Mouse (Mus musculus) intestine, embryonic 15.5 days (tissue): ENCODE results near the gene Hhat. TPM values are rescaled to one million over a fixed set of nuclear protein-coding genes. Genes with fewer than 3 reads are reported as not detected.

Source experiments
- ATAC-seq: fragments of 200-750 bp; cut with Nextera tagmentation; 2 replicates; pipeline ENCODE4 v1.8.0; 2017; ENCODE audit warnings: moderate TSS enrichment, moderate library complexity
- H3K27ac ChIP-seq: fragments of 300-500 bp; sonication (generic); 2 replicates; pipeline ENCODE4 v1.5.1; 2015; ENCODE audit warnings: mild to moderate bottlenecking, inconsistent platforms
- H3K27me3 ChIP-seq: fragments of 300-500 bp; sonication (generic); replicated peaks from 2 replicates; pipeline ENCODE4 v1.6.1; 2015; ENCODE audit warnings: inconsistent platforms
- H3K36me3 ChIP-seq: fragments of 300-500 bp; sonication (generic); 2 replicates; pipeline ENCODE4 v1.6.1; 2015; ENCODE audit warnings: inconsistent platforms
- H3K4me1 ChIP-seq: fragments of 300-500 bp; sonication (generic); replicated peaks from 2 replicates; pipeline ENCODE4 v1.6.1; 2015; ENCODE audit warnings: inconsistent platforms
- H3K4me2 ChIP-seq: fragments of 300-500 bp; sonication (generic); replicated peaks from 2 replicates; pipeline ENCODE4 v1.6.1; 2015; ENCODE audit warnings: mild to moderate bottlenecking, inconsistent platforms
- H3K4me3 ChIP-seq: fragments of 300-500 bp; sonication (generic); replicated peaks from 2 replicates; pipeline ENCODE4 v1.5.1; 2015; ENCODE audit warnings: inconsistent platforms
- H3K9ac ChIP-seq: fragments of 300-500 bp; sonication (generic); 2 replicates; pipeline ENCODE4 v1.6.1; 2015; ENCODE audit warnings: inconsistent platforms
- H3K9me3 ChIP-seq: fragments of 300-500 bp; sonication (generic); 2 replicates; pipeline ENCODE4 v1.6.1; 2016; ENCODE audit warnings: inconsistent platforms
- WGBS: fragments of 180-500 bp; shearing (Covaris S2); methylation state at CpG from one replicate; pipeline ENCODE4 v1.1.7; 2015; 5-methylcytosine and 5-hydroxymethylcytosine counted together
- polyA plus RNA-seq: library from polyadenylated mRNA; unstranded; fragments of >200 nt; fragmentation: Nextera tagmentation; extraction: Ambion mirVana; gene quantifications from 2 replicates; pipeline ENCODE4 v1.2.1, GENCODE M21; 2015

Hhat gene
- polyA plus RNA-seq, 1 experiment from 2014 or later: 9.7 TPM

DNA sequence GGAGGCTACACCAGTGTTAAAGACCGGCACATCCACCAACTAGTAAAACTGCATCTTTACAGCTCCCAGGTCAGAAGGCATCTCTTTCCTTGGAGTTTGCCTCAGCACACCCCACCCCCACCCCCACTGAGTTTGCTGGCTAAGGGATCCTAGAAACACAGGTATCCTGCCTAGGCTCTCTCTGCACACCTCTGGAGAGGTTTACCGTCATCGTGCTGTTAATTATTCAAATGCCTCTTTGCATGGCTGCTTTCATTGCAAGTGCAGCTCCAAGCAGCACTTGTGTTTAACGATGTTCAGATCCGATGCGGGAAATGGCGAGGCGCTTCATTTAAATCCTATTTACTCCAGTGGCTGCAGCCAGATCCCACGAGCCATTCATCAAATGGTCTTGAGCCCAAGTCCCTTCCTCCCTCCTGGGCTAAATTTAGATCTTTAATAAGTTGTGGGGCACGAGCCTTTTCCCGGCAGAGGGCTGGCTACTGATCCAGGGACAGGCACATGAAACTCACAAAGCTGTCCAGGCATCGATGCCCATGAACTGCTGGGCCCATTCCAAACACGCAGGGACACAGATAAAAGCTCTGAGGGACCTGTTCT is 250.1 kb downstream of the Hhat start:
- no peak overlapping the region for H3K27ac ChIP-seq
- ATAC-seq: no peak
- WGBS: 38% methylated on average over 13 of the region's 13 CpGs
- no peak overlapping the region for H3K4me2 ChIP-seq
- no peak overlapping the region for H3K4me3 ChIP-seq
- no peaks in the 10 kb centered on the region for H3K27me3 ChIP-seq
- no peaks in the 10 kb centered on the region for H3K4me1 ChIP-seq
- H3K9ac ChIP-seq: no peak overlapping the region
- no peaks in the 10 kb centered on the region for H3K36me3 ChIP-seq
- no peaks in the 10 kb centered on the region for H3K9me3 ChIP-seq

- 88% methylated on average over 1 of the region's 1 CpGs for WGBS
These were observed 251.3 kb downstream of the Hhat start for GRCm38 (mm10) chr1:192519713-192520112.

GRCm38 (mm10) chr1:192515373-192515772 is 255.7 kb downstream of the Hhat start:
- ATAC-seq: no peak
- WGBS: 80% methylated on average over 3 of the region's 3 CpGs
- Histone ChIP-seq H3K36me3 (no peaks in the 10 kb centered on the region), H3K9me3 (no peaks in the 10 kb centered on the region), H3K4me1 (no peaks in the 10 kb centered on the region), H3K27ac (no peak overlapping the region), H3K4me3 (no peak overlapping the region), H3K27me3 (no peaks in the 10 kb centered on the region), H3K9ac (no peak overlapping the region), H3K4me2 (no peak overlapping the region)

More at GRCm38 (mm10) chr1:192519713-192520112, 251.3 kb downstream of the Hhat start:
- Histone ChIP-seq H3K27ac (no peak overlapping the region), H3K9me3 (no peaks in the 10 kb centered on the region), H3K27me3 (no peaks in the 10 kb centered on the region), H3K4me2 (no peak overlapping the region), H3K4me3 (no peak overlapping the region), H3K36me3 (no peaks in the 10 kb centered on the region), H3K9ac (no peak overlapping the region), H3K4me1 (no peaks in the 10 kb centered on the region)
- ATAC-seq: no peak

DNA sequence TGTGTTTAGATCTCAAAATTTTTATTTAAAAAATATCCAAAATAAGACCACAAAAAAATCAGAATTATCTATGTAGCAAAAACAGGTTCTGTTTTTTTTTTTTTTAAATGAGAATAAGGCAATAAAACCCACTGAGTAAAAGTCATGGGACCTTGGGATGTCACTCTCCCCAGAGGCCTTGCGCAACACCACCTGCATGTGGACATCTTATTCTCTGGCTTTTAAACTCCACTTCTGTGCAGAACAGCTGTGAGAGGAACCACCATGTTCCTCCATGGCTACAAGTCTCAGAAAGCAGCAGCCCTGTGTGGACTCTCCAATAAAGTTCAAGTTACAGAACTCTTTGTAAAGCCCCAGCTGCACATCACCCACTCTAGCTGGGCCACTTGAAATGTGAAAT is 258.2 kb downstream of the Hhat start:
- Histone ChIP-seq H3K9ac (no peak overlapping the region), H3K4me3 (no peak overlapping the region), H3K27me3 (no peaks in the 10 kb centered on the region), H3K36me3 (no peaks in the 10 kb centered on the region), H3K4me1 (no peaks in the 10 kb centered on the region), H3K4me2 (no peak overlapping the region), H3K27ac (no peak overlapping the region), H3K9me3 (no peaks in the 10 kb centered on the region)
- ATAC-seq: no peak
- 90% methylated on average over 1 of the region's 1 CpGs for WGBS

GRCm38 (mm10) chr1:192503651-192504050 is 267.4 kb downstream of the Hhat start:
- Histone ChIP-seq H3K4me1 (no peaks in the 10 kb centered on the region), H3K36me3 (no peaks in the 10 kb centered on the region), H3K9ac (no peak overlapping the region), H3K4me3 (no peak overlapping the region), H3K9me3 (no peaks in the 10 kb centered on the region), H3K27ac (no peak overlapping the region), H3K4me2 (no peak overlapping the region), H3K27me3 (no peaks in the 10 kb centered on the region)
- 88% methylated on average over 4 of the region's 4 CpGs for WGBS
- ATAC-seq: no peak

GRCm38 (mm10) chr1:192502835-192503234 is 268.2 kb downstream of the Hhat start:
- Histone ChIP-seq H3K27me3 (no peaks in the 10 kb centered on the region), H3K4me3 (no peak overlapping the region), H3K4me2 (no peak overlapping the region), H3K27ac (no peak overlapping the region), H3K4me1 (no peaks in the 10 kb centered on the region), H3K36me3 (no peaks in the 10 kb centered on the region), H3K9ac (no peak overlapping the region), H3K9me3 (no peaks in the 10 kb centered on the region)
- ATAC-seq: no peak

GRCm38 (mm10) chr1:192502016-192502415 is 269.0 kb downstream of the Hhat start:
- H3K27ac ChIP-seq: no peak overlapping the region
- ATAC-seq: no peak
- WGBS: 79% methylated on average over 9 of the region's 9 CpGs

GRCm38 (mm10) chr1:192497505-192497904 is 273.5 kb downstream of the Hhat start:
- 66% methylated on average over 2 of the region's 2 CpGs for WGBS
- Histone ChIP-seq H3K4me3 (no peak overlapping the region), H3K4me2 (no peak overlapping the region), H3K4me1 (no peaks in the 10 kb centered on the region), H3K9me3 (no peaks in the 10 kb centered on the region), H3K27me3 (no peaks in the 10 kb centered on the region), H3K9ac (no peak overlapping the region), H3K36me3 (no peaks in the 10 kb centered on the region), H3K27ac (no peak overlapping the region)
- ATAC-seq: no peak

More at GRCm38 (mm10) chr1:192502016-192502415, 269.0 kb downstream of the Hhat start:
- H3K4me2 ChIP-seq: no peak overlapping the region
- no peaks in the 10 kb centered on the region for H3K27me3 ChIP-seq
- no peak overlapping the region for H3K4me3 ChIP-seq
- no peaks in the 10 kb centered on the region for H3K9me3 ChIP-seq
- no peaks in the 10 kb centered on the region for H3K36me3 ChIP-seq
- H3K9ac ChIP-seq: no peak overlapping the region
- no peaks in the 10 kb centered on the region for H3K4me1 ChIP-seq

- Histone ChIP-seq H3K4me1 (no peaks in the 10 kb centered on the region), H3K27ac (no peak overlapping the region), H3K4me2 (no peak overlapping the region), H3K4me3 (no peak overlapping the region), H3K9me3 (no peaks in the 10 kb centered on the region), H3K27me3 (no peaks in the 10 kb centered on the region), H3K9ac (no peak overlapping the region), H3K36me3 (no peaks in the 10 kb centered on the region)
- whole genome bisulfite sequencing: 72% methylated on average over 13 of the region's 13 CpGs
- no peak for ATAC-seq
These were observed 280.9 kb downstream of the Hhat start for GRCm38 (mm10) chr1:192489908-192490825.

DNA sequence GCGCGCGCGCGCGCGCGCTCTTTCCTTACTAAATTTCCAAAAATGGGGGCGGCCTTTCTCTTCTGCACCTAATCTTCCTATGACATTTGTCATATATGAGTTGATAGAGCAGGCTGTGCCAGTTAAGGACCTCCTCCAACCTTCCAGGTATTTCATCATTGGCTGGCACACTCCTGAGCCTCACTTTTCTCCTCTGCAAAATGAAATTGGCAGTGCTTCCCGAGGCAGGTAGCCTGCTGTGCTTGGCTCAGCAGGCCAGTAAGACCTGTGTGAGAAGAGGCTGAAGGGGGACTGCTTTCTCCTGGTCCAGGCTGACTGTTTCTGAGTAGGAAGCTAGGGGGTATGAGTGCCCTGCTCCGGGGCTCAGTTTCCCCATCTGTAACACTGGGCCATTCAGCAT is 283.5 kb downstream of the Hhat start:
- H3K36me3 ChIP-seq: no peaks in the 10 kb centered on the region
- no peaks in the 10 kb centered on the region for H3K27me3 ChIP-seq
- H3K4me3 ChIP-seq: no peak overlapping the region
- H3K4me2 ChIP-seq: no peak overlapping the region
- H3K9ac ChIP-seq: no peak overlapping the region
- no peak overlapping the region for H3K27ac ChIP-seq
- H3K4me1 ChIP-seq: no peaks in the 10 kb centered on the region
- ATAC-seq: no peak
- H3K9me3 ChIP-seq: no peaks in the 10 kb centered on the region
- WGBS: 96% methylated on average over 11 of the region's 11 CpGs

DNA sequence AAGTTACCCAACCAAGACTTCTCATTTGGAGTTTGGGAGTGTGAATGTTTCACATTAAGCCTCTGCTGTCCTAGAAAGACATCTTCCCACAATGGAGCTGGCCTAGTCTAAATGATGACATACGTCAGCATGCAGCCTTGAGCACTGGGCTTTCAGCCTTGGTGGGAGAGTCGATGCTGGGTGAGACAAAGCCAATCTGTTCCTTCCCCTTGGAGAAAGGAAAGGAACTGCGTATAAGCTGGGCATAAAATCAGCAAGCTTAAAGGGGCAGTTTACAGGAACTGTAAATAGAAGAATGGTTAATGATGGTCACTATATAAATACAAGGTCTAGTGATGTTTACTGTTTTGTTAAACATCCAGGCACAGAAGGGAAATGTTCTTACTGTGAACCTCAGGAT is 286.0 kb downstream of the Hhat start:
- Histone ChIP-seq H3K9ac (no peak overlapping the region), H3K4me2 (no peak overlapping the region), H3K9me3 (no peaks in the 10 kb centered on the region), H3K36me3 (no peaks in the 10 kb centered on the region), H3K4me3 (no peak overlapping the region), H3K4me1 (no peaks in the 10 kb centered on the region), H3K27me3 (no peaks in the 10 kb centered on the region), H3K27ac (peak overlapping the region; percentile 48)
- peak; percentile 49 for ATAC-seq
- 39% methylated on average over 3 of the region's 3 CpGs for WGBS

GRCm38 (mm10) chr1:192481446-192481845 is 289.6 kb downstream of the Hhat start:
- H3K27ac ChIP-seq: no peak overlapping the region
- no peaks in the 10 kb centered on the region for H3K36me3 ChIP-seq

More at GRCm38 (mm10) chr1:192481446-192481845, 289.6 kb downstream of the Hhat start:
- Histone ChIP-seq H3K4me1 (no peaks in the 10 kb centered on the region; the same call in 1 of the 2 replicates), H3K9me3 (no peaks in the 10 kb centered on the region), H3K4me3 (no peak overlapping the region), H3K9ac (no peak overlapping the region), H3K4me2 (no peak overlapping the region), H3K27me3 (no peaks in the 10 kb centered on the region)
- no peak for ATAC-seq
